Mouse (Mus musculus): ENCODE results near the gene Runx2.

GRCm38 (mm10) chr17:44651613-44652012 lies 163.0 kb downstream of the Runx2 start:
- TF ChIP-seq EP300 (IDR thresholded peaks at IDR 0.05; ENCODE audit: low read depth) (no peak), CTCF (IDR thresholded peaks at IDR 0.05; ENCODE audit: low read depth) (no peak)
